Mouse (Mus musculus) liver, adult 2 months (tissue): ENCODE measurements at regions not wholly inside any gene's neighbourhood (a gene's known extent, or its start where the extent isn't known, plus 50 kb on each side); places are given as distances from the start of the nearest gene placed in this dataset.

Experiments
- CTCF ChIP-seq: fragments of 200-500 bp; IDR thresholded peaks from 2 replicates; pipeline ENCODE4 v1.5.1; 2011; ENCODE audit warnings: low read depth, low read length, control low read depth
- POLR2A ChIP-seq: fragments of 200-500 bp; IDR thresholded peaks from 2 replicates; pipeline ENCODE4 v1.6.1; 2011; ENCODE audit warnings: low read length, control low read depth; ENCODE audit not compliant: insufficient read depth; ENCODE audit errors: extremely low read depth

- TF ChIP-seq POLR2A, result no peak
- no peak for TF ChIP-seq CTCF
These were observed 107.3 kb downstream of the Fam161a start for GRCm38 (mm10) chr11:23114636-23115035.
